Mouse (Mus musculus): Measurements from ENCODE around the gene Serpina3k. TPM values are rescaled to one million over a fixed set of nuclear protein-coding genes. Genes with fewer than 3 reads are reported as not detected.
"Not testable (repeated sequence)": the region's sequence is repeated elsewhere in the genome, so short reads cannot be mapped to it uniquely, and the experiment has no call there.

The Serpina3k gene
- polyA plus RNA-seq, 1 experiment from 2014 or later = not detected

GRCm38 (mm10) chr12:104342489-104342888, 4.2 kb downstream of the Serpina3k start:
- not testable (repeated sequence) for ATAC-seq; H3K4me2 ChIP-seq (ENCODE audit: low read length)

DNA sequence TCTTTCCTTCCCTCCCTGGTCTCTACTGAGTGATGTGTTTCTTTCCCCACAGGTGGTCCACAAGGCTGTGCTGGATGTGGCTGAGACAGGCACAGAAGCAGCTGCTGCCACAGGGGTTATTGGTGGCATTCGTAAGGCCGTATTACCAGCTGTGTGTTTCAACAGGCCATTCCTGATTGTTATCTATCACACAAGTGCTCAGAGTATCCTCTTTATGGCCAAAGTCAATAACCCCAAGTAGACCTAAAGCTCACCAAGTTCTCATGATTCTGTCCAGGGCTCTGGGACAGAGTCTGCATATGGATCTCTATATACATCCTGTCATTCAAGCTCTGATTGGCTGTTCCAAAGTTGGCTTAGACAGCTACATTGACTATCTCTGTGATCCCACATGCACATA, 6.9 kb downstream of the Serpina3k start:
- H3K9me3 ChIP-seq (ENCODE audit: control insufficient read depth, low read length) = no peaks in the 10 kb centered on the region; the same call in 1 of the 2 replicates
- no peak overlapping the region for H3K4me2 ChIP-seq (ENCODE audit: low read length)
- no peak overlapping the region for H3K27ac ChIP-seq (ENCODE audit: low read depth, low read length)
- H3K4me1 ChIP-seq (ENCODE audit: control insufficient read depth, insufficient read depth, low read depth, low read length) = no peaks in the 10 kb centered on the region
- ATAC-seq = no peak
- no peak overlapping the region for H3K9ac ChIP-seq (ENCODE audit: low read depth, low read length)
- H3K36me3 ChIP-seq (ENCODE audit: control insufficient read depth, insufficient read depth, low read length) = no peaks in the 10 kb centered on the region
- WGBS = 82% methylated on average over 2 of the region's 2 CpGs
- no peaks in the 10 kb centered on the region for H3K27me3 ChIP-seq (replicated peaks; ENCODE audit: control insufficient read depth, insufficient read depth, low read length)
- no peak overlapping the region for H3K4me3 ChIP-seq (ENCODE audit: low read length)

More at GRCm38 (mm10) chr12:104342489-104342888, 4.2 kb downstream of the Serpina3k start:
- H3K9me3 ChIP-seq (ENCODE audit: control insufficient read depth, low read length); H3K36me3 ChIP-seq (ENCODE audit: control insufficient read depth, insufficient read depth, low read length); H3K4me3 ChIP-seq (ENCODE audit: low read length); H3K27me3 ChIP-seq (replicated peaks; ENCODE audit: control insufficient read depth, insufficient read depth, low read length); H3K9ac ChIP-seq (ENCODE audit: low read depth, low read length); H3K4me1 ChIP-seq (ENCODE audit: control insufficient read depth, insufficient read depth, low read depth, low read length); H3K27ac ChIP-seq (ENCODE audit: low read depth, low read length): not testable (repeated sequence)

DNA sequence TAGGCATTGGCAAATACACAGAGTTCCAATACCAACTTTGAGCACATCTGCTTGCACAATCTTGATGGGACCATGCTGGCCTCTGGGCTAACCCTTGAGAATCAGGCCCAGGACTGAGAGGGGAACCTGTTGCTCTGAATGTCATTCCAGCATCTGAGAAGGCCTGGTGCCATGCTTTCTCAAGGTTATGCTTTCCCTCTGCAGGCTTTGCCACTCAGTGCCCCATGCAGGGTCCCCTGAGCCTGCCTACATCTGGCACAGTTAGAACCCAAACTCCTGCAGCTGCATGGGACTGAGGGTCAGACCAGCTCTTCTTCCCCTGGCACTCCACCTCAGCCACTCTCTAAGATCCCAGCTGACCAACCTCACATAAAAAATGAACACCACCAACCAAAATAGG, 7.4 kb downstream of the Serpina3k start:
- H3K4me3 ChIP-seq (ENCODE audit: low read length) = no peak overlapping the region
- no peak overlapping the region for H3K9ac ChIP-seq (ENCODE audit: low read depth, low read length)
- no peak overlapping the region for H3K27ac ChIP-seq (ENCODE audit: low read depth, low read length)
- H3K9me3 ChIP-seq (ENCODE audit: control insufficient read depth, low read length) = no peaks in the 10 kb centered on the region; the same call in 1 of the 2 replicates
- H3K36me3 ChIP-seq (ENCODE audit: control insufficient read depth, insufficient read depth, low read length) = no peaks in the 10 kb centered on the region
- ATAC-seq = no peak
- no peak overlapping the region for H3K4me2 ChIP-seq (ENCODE audit: low read length)
- no peaks in the 10 kb centered on the region for H3K4me1 ChIP-seq (ENCODE audit: control insufficient read depth, insufficient read depth, low read depth, low read length)
- no peaks in the 10 kb centered on the region for H3K27me3 ChIP-seq (replicated peaks; ENCODE audit: control insufficient read depth, insufficient read depth, low read length)

DNA sequence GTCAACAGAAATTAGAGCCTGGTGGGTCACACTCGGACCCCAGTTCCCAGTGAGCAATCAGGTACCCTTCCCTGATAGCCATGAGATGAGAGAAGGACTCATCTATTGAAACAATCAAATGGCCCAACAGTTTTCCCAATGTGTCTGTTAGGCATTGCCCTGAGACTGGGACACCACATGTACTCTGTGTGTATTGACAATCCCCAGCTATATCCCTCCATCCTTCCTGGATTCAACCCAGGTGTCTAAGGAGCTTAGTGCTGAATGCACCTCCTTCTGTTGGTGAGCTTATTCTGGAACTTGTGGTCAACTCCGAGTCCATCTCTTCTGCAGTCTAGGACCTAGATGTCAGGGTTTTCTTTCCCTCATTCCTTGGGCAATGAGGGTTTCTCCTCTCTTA, 8.8 kb downstream of the Serpina3k start:
- H3K4me3 ChIP-seq (ENCODE audit: low read length) = no peak overlapping the region
- no peaks in the 10 kb centered on the region for H3K36me3 ChIP-seq (ENCODE audit: control insufficient read depth, insufficient read depth, low read length)
- no peak for ATAC-seq
- no peaks in the 10 kb centered on the region for H3K4me1 ChIP-seq (ENCODE audit: control insufficient read depth, insufficient read depth, low read depth, low read length)
- no peak overlapping the region for H3K4me2 ChIP-seq (ENCODE audit: low read length)
- no peaks in the 10 kb centered on the region for H3K27me3 ChIP-seq (replicated peaks; ENCODE audit: control insufficient read depth, insufficient read depth, low read length)
- no peak overlapping the region for H3K27ac ChIP-seq (ENCODE audit: low read depth, low read length)
- no peak overlapping the region for H3K9ac ChIP-seq (ENCODE audit: low read depth, low read length)
- WGBS = 81% methylated on average over 2 of the region's 2 CpGs
- no peaks in the 10 kb centered on the region; the same call in 1 of the 2 replicates for H3K9me3 ChIP-seq (ENCODE audit: control insufficient read depth, low read length)

DNA sequence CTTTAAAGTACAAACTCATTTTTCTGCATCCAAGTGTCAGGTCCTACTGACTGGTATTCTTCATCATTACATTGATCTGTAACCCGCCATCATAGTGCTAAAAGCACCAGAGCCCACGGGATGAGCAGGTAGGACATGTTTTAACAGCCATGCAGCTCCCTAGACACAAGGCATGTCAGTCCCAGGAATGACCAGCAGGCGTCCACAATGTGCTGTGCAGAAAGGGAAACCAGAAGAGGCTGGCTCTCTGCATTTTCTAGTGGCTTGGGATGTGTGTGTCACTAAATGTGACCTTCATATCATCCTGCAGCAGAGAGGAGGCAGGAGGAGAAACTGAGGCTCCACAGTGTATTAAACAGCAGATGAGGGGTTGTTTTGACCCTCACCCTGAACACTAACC, 13.5 kb downstream of the Serpina3k start:
- H3K9ac ChIP-seq (ENCODE audit: low read depth, low read length); H3K9me3 ChIP-seq (ENCODE audit: control insufficient read depth, low read length); H3K4me3 ChIP-seq (ENCODE audit: low read length); H3K4me1 ChIP-seq (ENCODE audit: control insufficient read depth, insufficient read depth, low read depth, low read length); H3K4me2 ChIP-seq (ENCODE audit: low read length); H3K27me3 ChIP-seq (replicated peaks; ENCODE audit: control insufficient read depth, insufficient read depth, low read length); H3K36me3 ChIP-seq (ENCODE audit: control insufficient read depth, insufficient read depth, low read length); H3K27ac ChIP-seq (ENCODE audit: low read depth, low read length); ATAC-seq: not testable (repeated sequence)
- 32% methylated on average over 3 of the region's 3 CpGs for WGBS

DNA sequence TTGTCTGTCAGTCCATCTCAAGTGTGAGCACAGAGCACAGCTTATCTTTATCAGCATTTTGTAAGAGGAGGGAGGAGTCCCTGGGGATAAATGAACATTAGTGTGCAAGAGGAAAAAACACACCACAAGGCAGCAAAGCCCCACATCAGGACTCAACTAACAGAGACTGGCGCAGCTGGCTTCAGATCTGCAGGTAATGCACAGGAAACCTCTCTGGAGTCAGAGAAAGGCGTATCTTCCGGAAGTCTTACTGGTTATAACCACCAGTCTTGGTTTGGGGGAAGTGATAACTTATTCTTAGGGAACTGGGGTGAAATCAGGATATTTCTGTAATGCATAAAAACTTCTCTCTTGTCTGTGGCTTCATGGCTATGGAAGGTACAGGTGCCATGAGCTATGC, 17.7 kb downstream of the Serpina3k start:
- WGBS = 89% methylated on average over 3 of the region's 3 CpGs

GRCm38 (mm10) chr12:104369986-104370385, 31.7 kb downstream of the Serpina3k start:
- Histone ChIP-seq H3K9me3 (ENCODE audit: control insufficient read depth, low read length) (no peaks in the 10 kb centered on the region), H3K9ac (ENCODE audit: low read depth, low read length) (no peak overlapping the region), H3K27me3 (replicated peaks; ENCODE audit: control insufficient read depth, insufficient read depth, low read length) (no peaks in the 10 kb centered on the region), H3K4me3 (ENCODE audit: low read length) (no peak overlapping the region), H3K27ac (ENCODE audit: low read depth, low read length) (no peak overlapping the region), H3K4me2 (ENCODE audit: low read length) (no peak overlapping the region), H3K36me3 (ENCODE audit: control insufficient read depth, insufficient read depth, low read length) (no peaks in the 10 kb centered on the region), H3K4me1 (ENCODE audit: control insufficient read depth, insufficient read depth, low read depth, low read length) (no peaks in the 10 kb centered on the region)
- ATAC-seq = no peak
- 89% methylated on average over 3 of the region's 3 CpGs for WGBS

More for the DNA sequence above, 17.7 kb downstream of the Serpina3k start:
- Histone ChIP-seq H3K4me1 (ENCODE audit: control insufficient read depth, insufficient read depth, low read depth, low read length) (no peaks in the 10 kb centered on the region), H3K9ac (ENCODE audit: low read depth, low read length) (no peak overlapping the region), H3K27ac (ENCODE audit: low read depth, low read length) (no peak overlapping the region), H3K36me3 (ENCODE audit: control insufficient read depth, insufficient read depth, low read length) (no peaks in the 10 kb centered on the region), H3K9me3 (ENCODE audit: control insufficient read depth, low read length) (no peaks in the 10 kb centered on the region), H3K4me3 (ENCODE audit: low read length) (no peak overlapping the region), H3K4me2 (ENCODE audit: low read length) (no peak overlapping the region), H3K27me3 (replicated peaks; ENCODE audit: control insufficient read depth, insufficient read depth, low read length) (no peaks in the 10 kb centered on the region)
- no peak for ATAC-seq

DNA sequence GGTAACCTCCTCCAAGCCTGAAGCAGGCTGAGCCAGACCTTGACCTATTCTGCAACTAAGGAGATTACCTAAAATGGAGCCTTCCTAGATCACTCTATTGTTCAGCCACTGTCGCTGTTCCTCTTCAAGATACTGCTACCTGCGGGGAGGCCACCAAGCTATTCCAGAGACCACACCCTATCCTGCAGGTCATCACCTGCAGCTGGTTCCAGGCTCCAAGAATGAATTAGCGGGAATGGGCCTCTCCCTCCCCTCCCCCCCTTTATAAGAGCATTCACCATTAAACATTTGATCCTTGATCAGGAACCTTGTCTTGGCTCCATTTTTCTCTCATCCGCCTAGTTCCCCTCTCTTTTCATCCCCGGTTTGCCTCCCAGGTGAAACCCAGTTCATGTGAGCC, 38.9 kb downstream of the Serpina3k start:
- H3K27me3 ChIP-seq (replicated peaks; ENCODE audit: control insufficient read depth, insufficient read depth, low read length); H3K36me3 ChIP-seq (ENCODE audit: control insufficient read depth, insufficient read depth, low read length); H3K27ac ChIP-seq (ENCODE audit: low read depth, low read length); H3K9me3 ChIP-seq (ENCODE audit: control insufficient read depth, low read length); H3K9ac ChIP-seq (ENCODE audit: low read depth, low read length); H3K4me2 ChIP-seq (ENCODE audit: low read length); H3K4me1 ChIP-seq (ENCODE audit: control insufficient read depth, insufficient read depth, low read depth, low read length); H3K4me3 ChIP-seq (ENCODE audit: low read length); ATAC-seq: not testable (repeated sequence)
- 70% methylated on average over 5 of the region's 5 CpGs for WGBS

DNA sequence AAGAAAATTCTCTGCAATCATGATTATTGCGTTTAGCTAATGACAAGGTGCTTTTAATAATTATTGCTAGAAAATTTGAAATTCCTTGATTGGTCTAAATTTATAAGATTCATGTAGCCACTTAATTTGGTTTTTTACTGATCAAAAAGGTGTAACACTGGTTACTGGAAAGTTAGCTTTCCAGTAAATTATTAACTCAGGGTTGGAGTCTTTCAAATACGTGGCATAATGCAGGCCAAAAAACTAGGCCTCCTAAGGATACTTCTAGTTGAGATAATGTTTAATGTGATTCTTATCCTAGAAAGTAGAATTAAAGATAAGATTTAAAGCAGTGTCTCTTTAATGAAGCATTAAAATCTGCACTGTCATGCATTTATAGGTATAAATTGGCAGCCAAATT, 40.1 kb downstream of the Serpina3k start:
- H3K4me2 ChIP-seq (ENCODE audit: low read length); H3K9me3 ChIP-seq (ENCODE audit: control insufficient read depth, low read length); H3K36me3 ChIP-seq (ENCODE audit: control insufficient read depth, insufficient read depth, low read length); H3K4me3 ChIP-seq (ENCODE audit: low read length); H3K27ac ChIP-seq (ENCODE audit: low read depth, low read length); H3K9ac ChIP-seq (ENCODE audit: low read depth, low read length); H3K4me1 ChIP-seq (ENCODE audit: control insufficient read depth, insufficient read depth, low read depth, low read length); ATAC-seq; H3K27me3 ChIP-seq (replicated peaks; ENCODE audit: control insufficient read depth, insufficient read depth, low read length): not testable (repeated sequence)
- WGBS = 73% methylated on average over 2 of the region's 2 CpGs

DNA sequence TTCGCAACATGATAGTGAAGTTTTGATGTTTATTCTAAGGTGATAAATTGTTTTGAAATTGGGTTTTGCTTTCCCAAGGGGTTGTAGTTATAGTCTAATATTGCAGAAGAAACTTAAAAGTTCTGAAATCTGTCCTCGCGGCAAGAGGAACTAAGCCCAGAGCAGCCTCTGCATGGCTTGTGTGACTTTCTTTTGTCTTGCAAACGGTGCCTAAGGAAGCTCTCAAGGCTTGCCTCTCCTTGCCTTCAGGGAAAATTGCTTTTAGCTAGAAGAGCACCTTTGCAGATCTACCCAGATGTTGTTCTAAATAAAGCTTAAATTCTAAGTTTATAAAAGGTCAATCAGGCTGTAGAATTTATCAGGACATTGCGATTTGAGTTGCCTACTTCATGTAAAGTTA, 40.5 kb downstream of the Serpina3k start:
- H3K4me2 ChIP-seq (ENCODE audit: low read length); H3K36me3 ChIP-seq (ENCODE audit: control insufficient read depth, insufficient read depth, low read length); H3K27ac ChIP-seq (ENCODE audit: low read depth, low read length); H3K4me1 ChIP-seq (ENCODE audit: control insufficient read depth, insufficient read depth, low read depth, low read length); ATAC-seq; H3K9me3 ChIP-seq (ENCODE audit: control insufficient read depth, low read length); H3K27me3 ChIP-seq (replicated peaks; ENCODE audit: control insufficient read depth, insufficient read depth, low read length); H3K9ac ChIP-seq (ENCODE audit: low read depth, low read length); H3K4me3 ChIP-seq (ENCODE audit: low read length): not testable (repeated sequence)
- WGBS = 45% methylated on average over 5 of the region's 5 CpGs
